Mouse (Mus musculus) neural tube, embryonic 14.5 days (tissue): ENCODE measurements around the gene Fbxo46. TPM values are rescaled to one million over a fixed set of nuclear protein-coding genes. Genes with fewer than 3 reads are reported as not detected.

Experiments
- ATAC-seq: fragments of 200-750 bp; cut with Nextera tagmentation; 2 replicates; pipeline ENCODE4 v1.8.0; 2017; ENCODE audit warnings: low read depth, mild to moderate bottlenecking, moderate TSS enrichment, moderate library complexity
- H3K27ac ChIP-seq: fragments of 300-500 bp; sonication (generic); 2 replicates; pipeline ENCODE4 v1.5.1; 2014; ENCODE audit warnings: low read depth, mild to moderate bottlenecking, control low read depth, low read length, moderate library complexity, mixed read lengths
- H3K27me3 ChIP-seq: fragments of 300-500 bp; sonication (generic); 2 replicates; pipeline ENCODE4 v1.6.1; 2014; ENCODE audit warnings: low read length; ENCODE audit not compliant: control insufficient read depth, insufficient read depth
- H3K36me3 ChIP-seq: fragments of 300-500 bp; sonication (generic); 2 replicates; pipeline ENCODE4 v1.6.1; 2014; ENCODE audit warnings: low read length, mixed read lengths; ENCODE audit not compliant: control insufficient read depth, insufficient read depth
- H3K4me1 ChIP-seq: fragments of 300-500 bp; sonication (generic); 2 replicates; pipeline ENCODE4 v1.6.1; 2014; ENCODE audit warnings: low read length; ENCODE audit not compliant: control insufficient read depth, insufficient read depth
- H3K4me2 ChIP-seq: fragments of 300-500 bp; sonication (generic); 2 replicates; pipeline ENCODE4 v1.6.1; 2014; ENCODE audit warnings: mild to moderate bottlenecking, low read depth, low read length, control low read depth
- H3K4me3 ChIP-seq: fragments of 300-500 bp; sonication (generic); 2 replicates; pipeline ENCODE4 v1.5.1; 2014; ENCODE audit warnings: low read depth, low read length, control low read depth, mixed read lengths
- H3K9ac ChIP-seq: fragments of 300-500 bp; sonication (generic); replicated peaks from 2 replicates; pipeline ENCODE4 v1.6.1; 2014; ENCODE audit warnings: low read depth, mild to moderate bottlenecking, control low read depth, low read length, mixed read lengths
- H3K9me3 ChIP-seq: fragments of 300-500 bp; sonication (generic); 2 replicates; pipeline ENCODE4 v1.6.1; 2016; ENCODE audit warnings: low read length; ENCODE audit not compliant: control insufficient read depth
- WGBS: fragments of 180-500 bp; shearing (Covaris S2); extraction: QIAGEN DNeasy Blood & Tissue Kit; methylation state at CpG from one replicate; pipeline ENCODE4 v1.1.7; 2014; 5-methylcytosine and 5-hydroxymethylcytosine counted together
- polyA plus RNA-seq: library from polyadenylated mRNA; unstranded; fragments of >200 nt; fragmentation: Nextera tagmentation; extraction: Ambion mirVana; gene quantifications from 2 replicates; pipeline ENCODE4 v1.2.1, GENCODE M21; 2014

Fbxo46 gene
- polyA plus RNA-seq, 1 experiment from 2014 or later = 11.6 TPM

DNA sequence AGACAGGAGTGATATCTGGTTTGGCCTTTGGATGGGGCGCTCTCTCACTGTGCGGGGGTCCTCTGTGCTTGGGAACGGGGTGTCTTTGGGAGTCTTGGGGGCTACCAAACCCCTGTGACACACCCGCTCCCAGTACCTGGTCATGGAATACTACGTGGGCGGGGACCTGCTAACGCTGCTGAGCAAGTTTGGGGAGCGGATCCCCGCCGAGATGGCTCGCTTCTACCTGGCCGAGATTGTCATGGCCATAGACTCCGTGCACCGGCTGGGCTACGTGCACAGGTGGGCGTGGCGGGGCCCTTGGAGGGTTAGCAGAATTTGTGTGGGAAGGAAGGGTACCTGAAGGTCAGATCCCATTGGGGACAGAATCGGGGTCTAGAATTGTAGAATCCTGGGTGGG, 32.9 kb upstream of the Fbxo46 start:
- H3K4me1 ChIP-seq = no peaks in the 10 kb centered on the region
- H3K4me2 ChIP-seq = no peak overlapping the region
- ATAC-seq = no peak
- H3K4me3 ChIP-seq = no peak overlapping the region
- WGBS = 60% methylated on average over 18 of the region's 18 CpGs
- no peak overlapping the region for H3K9ac ChIP-seq
- no peaks in the 10 kb centered on the region for H3K9me3 ChIP-seq
- H3K36me3 ChIP-seq = peaks cover 29% of the 10 kb centered on the region; the same call in 1 of the 2 replicates
- H3K27me3 ChIP-seq = no peaks in the 10 kb centered on the region; the same call in 1 of the 2 replicates
- H3K27ac ChIP-seq = no peak overlapping the region

- Histone ChIP-seq H3K9ac (no peak overlapping the region), H3K4me1 (peaks cover 8% of the 10 kb centered on the region; the same call in 1 of the 2 replicates), H3K27me3 (no peaks in the 10 kb centered on the region; the same call in 1 of the 2 replicates), H3K4me3 (no peak overlapping the region), H3K36me3 (peaks cover 18% of the 10 kb centered on the region; the same call in 1 of the 2 replicates), H3K9me3 (no peaks in the 10 kb centered on the region), H3K27ac (no peak overlapping the region), H3K4me2 (no peak overlapping the region)
- ATAC-seq = no peak
- 48% methylated on average over 10 of the region's 10 CpGs for WGBS
These were observed 30.8 kb upstream of the Fbxo46 start for GRCm38 (mm10) chr7:19088813-19089212.

- H3K9ac ChIP-seq = no peak overlapping the region
- peaks cover 36% of the 10 kb centered on the region for H3K4me1 ChIP-seq
- 37% methylated on average over 13 of the region's 17 CpGs for WGBS
These were observed 27.7 kb upstream of the Fbxo46 start for GRCm38 (mm10) chr7:19091913-19092312.

DNA sequence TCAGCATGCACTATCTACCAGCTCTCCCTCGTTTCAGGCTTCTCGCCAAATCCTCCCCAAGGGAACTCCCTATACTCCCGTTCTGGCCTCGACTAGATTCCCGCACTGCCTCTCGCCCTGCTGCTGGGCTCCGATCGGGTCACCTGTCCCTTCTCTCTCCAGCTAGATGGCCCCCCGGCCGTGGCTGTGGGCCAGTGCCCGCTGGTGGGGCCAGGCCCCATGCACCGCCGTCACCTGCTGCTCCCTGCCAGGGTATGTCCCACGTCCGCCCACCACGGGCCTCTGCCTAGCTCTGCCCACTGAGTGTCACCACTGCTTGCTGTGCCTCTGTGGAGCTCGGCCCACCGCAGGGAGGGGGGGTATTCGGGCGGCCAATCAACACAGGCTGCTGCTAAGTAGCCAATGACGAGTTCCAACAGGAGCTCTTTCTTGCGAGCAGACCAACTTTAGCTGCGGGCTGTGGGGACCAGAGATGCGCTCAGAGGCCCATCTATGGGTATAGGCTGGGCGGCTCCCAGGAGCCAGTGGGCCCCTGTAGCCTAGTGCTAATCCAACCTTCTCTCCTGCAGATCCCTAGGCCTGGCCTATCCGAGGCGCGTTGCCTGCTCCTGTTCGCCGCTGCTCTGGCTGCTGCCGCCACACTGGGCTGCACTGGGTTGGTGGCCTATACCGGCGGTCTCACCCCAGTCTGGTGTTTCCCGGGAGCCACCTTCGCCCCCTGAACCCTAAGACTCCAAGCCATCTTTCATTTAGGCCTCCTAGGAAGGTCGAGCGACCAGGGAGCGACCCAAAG, 27.1 kb upstream of the Fbxo46 start:
- no peak overlapping the region for H3K4me3 ChIP-seq
- ATAC-seq = peak; percentile 42
- H3K27me3 ChIP-seq = no peaks in the 10 kb centered on the region; the same call in 1 of the 2 replicates
- peak overlapping the region; percentile 95 for H3K4me2 ChIP-seq
- H3K4me1 ChIP-seq = peaks cover 36% of the 10 kb centered on the region
- H3K9me3 ChIP-seq = no peaks in the 10 kb centered on the region
- WGBS = 6% methylated on average over 38 of the region's 38 CpGs
- peaks cover 11% of the 10 kb centered on the region; the same call in 1 of the 2 replicates for H3K36me3 ChIP-seq
- H3K9ac ChIP-seq = no peak overlapping the region
- H3K27ac ChIP-seq = 0 out of 2 replicates have a peak overlapping the region, but pooled peaks have one; percentile 23

More at GRCm38 (mm10) chr7:19091913-19092312, 27.7 kb upstream of the Fbxo46 start:
- ATAC-seq = no peak
- Histone ChIP-seq H3K27ac (no peak overlapping the region), H3K4me2 (no peak overlapping the region), H3K4me3 (no peak overlapping the region), H3K9me3 (no peaks in the 10 kb centered on the region), H3K36me3 (peaks cover 18% of the 10 kb centered on the region; the same call in 1 of the 2 replicates), H3K27me3 (no peaks in the 10 kb centered on the region; the same call in 1 of the 2 replicates)

DNA sequence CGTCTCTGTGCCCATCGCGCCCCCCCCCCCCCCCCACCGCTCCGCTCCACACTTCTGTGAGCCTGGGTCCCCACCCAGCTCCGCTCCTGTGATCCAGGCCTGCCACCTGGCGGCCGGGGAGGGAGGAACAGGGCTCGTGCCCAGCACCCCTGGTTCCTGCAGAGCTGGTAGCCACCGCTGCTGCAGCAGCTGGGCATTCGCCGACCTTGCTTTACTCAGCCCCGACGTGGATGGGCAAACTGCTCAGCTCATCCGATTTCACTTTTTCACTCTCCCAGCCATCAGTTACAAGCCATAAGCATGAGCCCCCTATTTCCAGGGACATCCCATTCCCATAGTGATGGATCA, 26.5 kb upstream of the Fbxo46 start:
- Histone ChIP-seq H3K9ac (no peak overlapping the region), H3K27ac (peak overlapping the region; percentile 23; the same call in 1 of the 2 replicates), H3K4me2 (peak overlapping the region; percentile 95), H3K4me1 (peaks cover 36% of the 10 kb centered on the region), H3K9me3 (no peaks in the 10 kb centered on the region), H3K27me3 (no peaks in the 10 kb centered on the region; the same call in 1 of the 2 replicates), H3K4me3 (peak overlapping the region; percentile 48), H3K36me3 (peaks cover 11% of the 10 kb centered on the region; the same call in 1 of the 2 replicates)
- 2% methylated on average over 10 of the region's 15 CpGs for WGBS
- peak; percentile 35; the same call in 1 of the 2 replicates for ATAC-seq

DNA sequence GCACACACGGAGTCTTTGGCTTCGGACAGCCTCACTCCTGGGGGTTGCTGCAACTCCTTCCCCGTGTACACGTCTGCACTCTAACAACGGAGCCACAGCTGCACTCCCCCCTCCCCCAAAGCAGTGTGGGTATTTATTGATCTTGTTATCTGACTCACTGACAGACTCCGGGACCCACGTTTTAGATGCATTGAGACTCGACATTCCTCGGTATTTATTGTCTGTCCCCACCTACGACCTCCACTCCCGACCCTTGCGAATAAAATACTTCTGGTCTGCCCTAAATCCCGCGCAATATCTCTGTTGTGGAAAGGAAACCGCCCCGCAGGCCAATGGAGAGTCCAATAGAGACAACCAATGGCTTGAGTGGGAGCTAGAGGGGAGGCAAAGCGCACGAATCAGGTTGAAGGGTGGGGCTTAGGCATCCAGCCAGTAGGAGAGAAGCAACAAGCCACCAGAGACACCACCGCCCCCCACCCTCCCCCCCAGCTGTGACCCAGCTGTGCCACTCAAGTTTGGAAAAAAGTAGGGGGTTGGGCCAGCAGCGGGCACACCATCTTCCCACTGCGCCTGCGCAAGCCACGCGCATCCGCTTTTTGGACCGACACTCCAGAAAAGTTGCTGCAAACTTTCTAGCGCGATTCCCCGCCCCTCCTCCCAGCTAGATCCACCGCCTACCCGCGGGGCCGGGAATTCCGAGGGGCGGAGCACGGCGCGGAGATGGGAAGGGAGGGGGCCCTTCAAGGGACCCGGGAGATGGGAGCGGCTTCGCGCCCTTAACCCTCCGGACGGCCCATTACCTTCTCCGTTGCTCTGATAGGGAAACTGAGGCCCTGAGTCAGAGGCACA, 25.9 kb upstream of the Fbxo46 start:
- under 1% methylated on average over 45 of the region's 45 CpGs for WGBS
- H3K9ac ChIP-seq = peak overlapping the region; percentile 64; the same call in 1 of the 2 replicates
- peak overlapping the region; percentile 69 for H3K27ac ChIP-seq
- ATAC-seq = peak; percentile 80
- H3K36me3 ChIP-seq = 0 out of 2 replicates have a peak, but pooled peaks cover 9% of the 10 kb centered on the region
- H3K4me1 ChIP-seq = peaks cover 36% of the 10 kb centered on the region
- no peaks in the 10 kb centered on the region for H3K9me3 ChIP-seq
- H3K27me3 ChIP-seq = no peaks in the 10 kb centered on the region; the same call in 1 of the 2 replicates
- H3K4me3 ChIP-seq = peak overlapping the region; percentile 48
- H3K4me2 ChIP-seq = peak overlapping the region; percentile 95

- H3K9ac ChIP-seq = peak within 1 kb of the TSS; percentile 64
- H3K4me3 ChIP-seq = peak within 1 kb of the TSS; percentile 48
- H3K36me3 ChIP-seq = 0 out of 2 replicates have a peak, but pooled peaks cover 9% of the 10 kb centered on the region
- peak within 1 kb of the TSS; percentile 95 for H3K4me2 ChIP-seq
- H3K9me3 ChIP-seq = no peaks in the 10 kb centered on the region
- no peaks in the 10 kb centered on the region; the same call in 1 of the 2 replicates for H3K27me3 ChIP-seq
- peaks cover 36% of the 10 kb centered on the region for H3K4me1 ChIP-seq
- 2% methylated on average over 15 of the region's 36 CpGs for WGBS
- H3K27ac ChIP-seq = peak within 1 kb of the TSS; percentile 69
- no peak for ATAC-seq
These were observed 25.2 kb upstream of the Fbxo46 start, which contains the start of gene Six5 for GRCm38 (mm10) chr7:19094471-19094825. TSS of gene Six5 (plus strand) at chr7:19094594.

- WGBS = under 1% methylated on average over 78 of the region's 87 CpGs
- Histone ChIP-seq H3K4me3 (peak overlapping the region; percentile 48), H3K9me3 (no peaks in the 10 kb centered on the region), H3K4me2 (peak overlapping the region; percentile 95), H3K27ac (peak overlapping the region; percentile 69), H3K27me3 (no peaks in the 10 kb centered on the region; the same call in 1 of the 2 replicates), H3K9ac (peak overlapping the region; percentile 64), H3K36me3 (0 out of 2 replicates have a peak, but pooled peaks cover 6% of the 10 kb centered on the region), H3K4me1 (peaks cover 36% of the 10 kb centered on the region)
- 0 out of 2 replicates have a peak, but pooled peaks have one; percentile 2 for ATAC-seq
These were observed 24.6 kb upstream of the Fbxo46 start for GRCm38 (mm10) chr7:19094826-19095750.
